Mouse (Mus musculus) megakaryocyte, embryonic 14.5 days (primary cell): ENCODE data around the gene D5Ertd577e.
"Not testable (repeated sequence)": the region's sequence is repeated elsewhere in the genome, so short reads cannot be mapped to it uniquely, and the experiment has no call there.

Experiments
- FLI1 ChIP-seq: IDR thresholded peaks from 2 replicates; pipeline ENCODE4 v1.6.1; 2012; ENCODE audit warnings: low read length, inconsistent platforms, mixed read lengths
- GATA1 ChIP-seq: IDR thresholded peaks from 3 replicates; pipeline ENCODE4 v1.6.1; 2012; ENCODE audit warnings: mixed read lengths, low read length, inconsistent platforms, borderline replicate concordance

GRCm38 (mm10) chr5:95510458-95510857, 53.9 kb downstream of the D5Ertd577e start, which contains the start of gene Gm3286:
- not testable (repeated sequence) for TF ChIP-seq GATA1, FLI1
